Mouse (Mus musculus) kidney, embryonic 16.5 days (tissue): Measurements from ENCODE around the gene Lclat1. TPM values are rescaled to one million over a fixed set of nuclear protein-coding genes. Genes with fewer than 3 reads are reported as not detected.

Source experiments
- ATAC-seq: fragments of 200-750 bp; cut with Nextera tagmentation; 2 replicates; pipeline ENCODE4 v1.8.0; 2017; ENCODE audit warnings: moderate TSS enrichment; ENCODE audit not compliant: low FRiP score, low TSS enrichment
- H3K27ac ChIP-seq: fragments of 300-500 bp; sonication (generic); 2 replicates; pipeline ENCODE4 v1.5.1; 2014; ENCODE audit warnings: low read length
- H3K27me3 ChIP-seq: fragments of 300-500 bp; sonication (generic); 2 replicates; pipeline ENCODE4 v1.6.1; 2014; ENCODE audit warnings: low read length, control low read depth, mixed read lengths; ENCODE audit not compliant: insufficient read depth
- H3K36me3 ChIP-seq: fragments of 300-500 bp; sonication (generic); 2 replicates; pipeline ENCODE4 v1.6.1; 2014; ENCODE audit warnings: low read length, control low read depth, mixed read lengths; ENCODE audit not compliant: insufficient read depth
- H3K4me1 ChIP-seq: fragments of 300-500 bp; sonication (generic); 2 replicates; pipeline ENCODE4 v1.6.1; 2014; ENCODE audit warnings: low read length, control low read depth, mixed read lengths; ENCODE audit not compliant: insufficient read depth
- H3K4me2 ChIP-seq: fragments of 300-500 bp; sonication (generic); replicated peaks from 2 replicates; pipeline ENCODE4 v1.6.1; 2014; ENCODE audit warnings: low read depth, low read length
- H3K4me3 ChIP-seq: fragments of 300-500 bp; sonication (generic); 2 replicates; pipeline ENCODE4 v1.5.1; 2014; ENCODE audit warnings: mild to moderate bottlenecking, low read length
- H3K9ac ChIP-seq: fragments of 300-500 bp; sonication (generic); replicated peaks from 2 replicates; pipeline ENCODE4 v1.6.1; 2014; ENCODE audit warnings: low read length
- H3K9me3 ChIP-seq: fragments of 300-500 bp; sonication (generic); 2 replicates; pipeline ENCODE4 v1.6.1; 2016; ENCODE audit warnings: low read length, control low read depth
- WGBS: fragments of 180-500 bp; shearing (Covaris S2); extraction: QIAGEN DNeasy Blood & Tissue Kit; methylation state at CpG from one replicate; pipeline ENCODE4 v1.1.7; 2014; 5-methylcytosine and 5-hydroxymethylcytosine counted together
- polyA plus RNA-seq: library from polyadenylated mRNA; unstranded; fragments of >200 nt; fragmentation: Nextera tagmentation; extraction: Ambion mirVana; gene quantifications from 2 replicates; pipeline ENCODE4 v1.2.1, GENCODE M21; 2015

Lclat1 gene
- polyA plus RNA-seq, 1 experiment from 2014 or later: 16.9 TPM

DNA sequence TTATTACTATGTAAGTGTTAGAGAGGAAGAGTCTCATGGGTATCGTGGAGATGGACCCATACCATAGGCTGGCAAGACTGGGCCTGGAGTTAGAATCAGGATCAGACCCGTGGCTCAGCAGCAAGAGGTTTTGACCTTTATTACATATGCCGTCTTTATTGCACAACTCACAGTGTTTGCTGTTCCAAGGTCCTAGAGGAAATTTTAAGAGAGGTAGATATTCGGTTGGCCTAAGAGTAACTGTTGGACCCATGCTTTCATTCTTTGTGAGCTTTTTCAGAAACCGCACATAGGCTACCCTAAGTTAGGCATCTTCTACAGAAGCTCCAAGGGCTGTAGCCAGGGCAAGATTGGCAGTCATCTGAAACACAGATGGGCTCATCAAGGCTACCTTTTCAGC lies 79.1 kb downstream of the Lclat1 start:
- Histone ChIP-seq H3K4me2 (no peak overlapping the region), H3K4me3 (no peak overlapping the region), H3K4me1 (no peaks in the 10 kb centered on the region), H3K27me3 (no peaks in the 10 kb centered on the region), H3K27ac (no peak overlapping the region), H3K9me3 (no peaks in the 10 kb centered on the region), H3K9ac (no peak overlapping the region), H3K36me3 (0 out of 2 replicates have a peak, but pooled peaks cover 3% of the 10 kb centered on the region)
- no peak for ATAC-seq
- 95% methylated on average over 5 of the region's 5 CpGs for WGBS

DNA sequence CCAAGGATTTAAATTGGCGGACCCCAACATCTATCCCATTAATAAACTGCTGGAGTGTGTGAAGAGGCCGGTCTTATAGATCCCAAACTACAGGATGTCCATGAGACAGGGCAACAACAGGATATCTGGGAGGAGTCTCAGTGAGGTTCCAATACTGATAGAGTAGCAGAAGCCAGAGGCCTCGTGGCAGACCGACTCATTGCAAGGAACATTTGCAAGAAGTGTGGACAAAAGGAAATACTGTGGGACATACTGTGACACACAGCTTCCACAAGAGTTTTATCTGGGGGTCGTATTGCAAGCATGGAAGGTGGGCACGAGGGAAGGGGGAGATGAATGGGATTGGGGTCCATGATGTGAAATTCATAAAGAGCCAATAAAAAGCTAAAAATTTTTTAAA lies 86.4 kb downstream of the Lclat1 start:
- no peak overlapping the region for H3K4me3 ChIP-seq
- 0 out of 2 replicates have a peak, but pooled peaks cover 3% of the 10 kb centered on the region for H3K36me3 ChIP-seq
- no peaks in the 10 kb centered on the region for H3K27me3 ChIP-seq
- no peak overlapping the region for H3K9ac ChIP-seq
- no peaks in the 10 kb centered on the region for H3K9me3 ChIP-seq
- no peak for ATAC-seq
- H3K27ac ChIP-seq: no peak overlapping the region
- no peak overlapping the region for H3K4me2 ChIP-seq
- WGBS: 82% methylated on average over 6 of the region's 6 CpGs
- no peaks in the 10 kb centered on the region for H3K4me1 ChIP-seq

DNA sequence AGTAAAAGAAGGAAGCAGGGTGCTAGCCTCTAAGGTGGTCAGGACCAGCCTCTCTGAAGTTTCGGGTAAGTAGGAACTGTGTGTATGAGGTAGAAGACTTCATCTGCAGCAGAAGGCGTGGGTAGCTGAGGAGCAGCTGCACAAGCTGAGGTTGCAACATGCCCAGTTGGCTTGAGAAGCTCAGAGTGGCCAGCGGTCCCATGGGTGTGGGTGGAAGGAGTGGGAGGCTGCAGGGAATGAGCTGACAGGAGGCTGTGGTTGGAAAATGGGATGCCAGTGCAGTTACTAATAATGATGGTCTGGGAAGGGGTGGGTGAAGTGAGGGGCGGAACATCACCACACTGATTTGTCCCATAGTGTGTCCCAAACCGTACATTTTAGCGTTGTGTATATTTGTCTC lies 86.8 kb downstream of the Lclat1 start:
- Histone ChIP-seq H3K27me3 (no peaks in the 10 kb centered on the region), H3K27ac (no peak overlapping the region), H3K4me2 (no peak overlapping the region), H3K4me1 (no peaks in the 10 kb centered on the region), H3K36me3 (0 out of 2 replicates have a peak, but pooled peaks cover 3% of the 10 kb centered on the region), H3K9me3 (no peaks in the 10 kb centered on the region), H3K9ac (no peak overlapping the region), H3K4me3 (no peak overlapping the region)
- no peak for ATAC-seq
- 95% methylated on average over 6 of the region's 6 CpGs for WGBS

DNA sequence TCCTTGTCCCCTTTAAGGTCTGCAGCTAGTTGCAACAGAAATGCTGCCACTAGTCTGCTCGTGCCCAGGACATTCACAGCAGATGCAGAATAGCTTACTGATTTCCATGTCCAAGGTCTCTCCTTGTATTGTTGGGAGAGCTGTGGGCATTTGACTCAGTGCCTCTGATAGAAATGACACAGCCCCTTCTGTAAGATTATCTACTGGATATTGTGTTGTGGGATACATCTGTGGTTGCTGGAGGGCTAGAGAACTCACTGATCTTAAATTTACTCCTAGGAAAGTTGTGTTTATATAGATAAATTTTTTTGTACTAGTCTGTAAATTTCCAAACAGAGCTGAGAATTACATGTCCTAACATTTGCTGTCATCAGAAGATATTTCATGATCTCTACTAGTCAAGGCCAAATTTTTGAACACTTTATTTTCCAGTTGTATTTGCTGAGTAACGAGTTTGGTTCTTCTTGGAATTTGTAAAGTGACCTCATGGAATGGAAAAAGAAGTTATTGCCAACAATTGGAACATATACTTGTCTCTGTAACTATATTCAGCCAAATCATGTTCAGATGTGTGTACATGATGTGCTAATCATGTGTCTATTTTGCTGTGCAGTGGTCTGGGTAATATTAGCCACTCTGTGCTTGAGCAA lies 87.4 kb downstream of the Lclat1 start:
- Histone ChIP-seq H3K27ac (no peak overlapping the region), H3K9me3 (no peaks in the 10 kb centered on the region), H3K36me3 (0 out of 2 replicates have a peak, but pooled peaks cover 3% of the 10 kb centered on the region), H3K27me3 (no peaks in the 10 kb centered on the region), H3K4me2 (no peak overlapping the region), H3K4me1 (0 out of 2 replicates have a peak, but pooled peaks cover 3% of the 10 kb centered on the region), H3K4me3 (no peak overlapping the region), H3K9ac (no peak overlapping the region)
- no peak for ATAC-seq
- 71% methylated on average over 2 of the region's 2 CpGs for WGBS

DNA sequence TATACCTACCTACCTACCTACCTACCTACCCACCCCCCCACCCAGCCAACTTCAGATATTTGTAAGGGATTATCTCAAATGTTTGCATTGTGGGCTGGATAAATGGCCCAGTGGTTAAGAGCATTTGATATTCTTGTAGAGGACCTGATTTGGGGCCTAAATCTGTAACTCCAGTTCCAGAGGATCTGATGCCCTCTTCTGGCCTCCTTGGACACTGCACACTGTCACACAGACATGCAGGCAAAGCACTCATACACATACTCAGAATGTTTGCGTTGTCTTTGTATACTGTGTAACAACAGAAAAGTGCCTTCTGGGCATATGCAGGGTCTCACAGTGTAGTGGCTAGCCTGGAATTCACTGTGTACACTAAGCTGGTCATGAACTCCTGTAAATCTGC lies 88.4 kb downstream of the Lclat1 start:
- H3K9ac ChIP-seq: no peak overlapping the region
- H3K36me3 ChIP-seq: no peaks in the 10 kb centered on the region
- H3K27me3 ChIP-seq: no peaks in the 10 kb centered on the region
- no peak overlapping the region for H3K4me2 ChIP-seq
- H3K4me1 ChIP-seq: peaks cover 11% of the 10 kb centered on the region; the same call in 1 of the 2 replicates
- H3K27ac ChIP-seq: no peak overlapping the region
- no peak for ATAC-seq
- WGBS: 100% methylated on average over 1 of the region's 1 CpGs
- no peak overlapping the region for H3K4me3 ChIP-seq
- no peaks in the 10 kb centered on the region for H3K9me3 ChIP-seq

DNA sequence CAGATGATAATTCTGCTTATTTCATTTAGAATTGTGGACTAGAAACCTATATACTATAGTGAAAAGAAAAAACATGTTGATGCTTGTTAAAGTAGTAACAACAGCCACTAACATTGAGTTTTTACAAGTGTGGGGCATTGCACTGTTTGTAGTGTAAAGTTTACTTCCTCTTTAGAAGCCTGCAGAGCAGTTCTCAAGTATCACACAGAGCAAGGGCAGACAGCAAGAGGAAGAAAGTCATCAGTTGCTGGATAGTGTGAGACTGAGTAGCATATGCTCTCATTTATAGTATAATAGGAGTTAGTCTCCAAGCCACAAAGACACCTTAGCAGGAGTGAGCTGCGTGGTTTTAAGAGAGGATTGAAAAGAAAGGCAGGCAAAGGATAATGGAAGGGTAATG lies 89.9 kb downstream of the Lclat1 start:
- no peak overlapping the region for H3K9ac ChIP-seq
- no peaks in the 10 kb centered on the region for H3K27me3 ChIP-seq
- no peak overlapping the region for H3K4me2 ChIP-seq
- 55% methylated on average over 1 of the region's 1 CpGs for WGBS
- H3K9me3 ChIP-seq: peaks cover 1% of the 10 kb centered on the region; the same call in 1 of the 2 replicates
- ATAC-seq: no peak
- no peak overlapping the region for H3K27ac ChIP-seq
- no peak overlapping the region for H3K4me3 ChIP-seq
- peaks cover 2% of the 10 kb centered on the region for H3K36me3 ChIP-seq
- H3K4me1 ChIP-seq: peaks cover 11% of the 10 kb centered on the region; the same call in 1 of the 2 replicates

DNA sequence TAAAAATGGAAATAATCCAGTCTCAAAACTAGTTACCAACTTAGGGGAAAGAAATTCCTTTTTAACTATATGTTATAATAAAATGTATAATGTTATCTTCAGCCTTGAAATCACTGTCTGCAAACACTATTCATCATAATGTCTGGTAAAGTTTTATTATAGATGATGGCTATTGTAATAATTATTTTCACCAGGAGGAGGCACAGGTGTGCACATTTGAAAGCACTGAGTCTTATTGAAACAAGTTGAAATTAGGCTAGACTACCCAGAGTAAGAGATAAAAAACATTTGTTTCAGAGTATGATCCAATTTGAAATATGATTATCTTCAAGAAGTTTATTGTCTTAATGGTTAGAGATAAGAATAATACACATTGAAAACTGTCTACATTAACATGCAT lies 91.6 kb downstream of the Lclat1 start:
- Histone ChIP-seq H3K27ac (no peak overlapping the region), H3K36me3 (peaks cover 4% of the 10 kb centered on the region), H3K4me3 (no peak overlapping the region), H3K9me3 (peaks cover 4% of the 10 kb centered on the region; the same call in 1 of the 2 replicates), H3K9ac (no peak overlapping the region), H3K4me1 (peaks cover 11% of the 10 kb centered on the region; the same call in 1 of the 2 replicates), H3K4me2 (no peak overlapping the region), H3K27me3 (no peaks in the 10 kb centered on the region)
- no peak for ATAC-seq

DNA sequence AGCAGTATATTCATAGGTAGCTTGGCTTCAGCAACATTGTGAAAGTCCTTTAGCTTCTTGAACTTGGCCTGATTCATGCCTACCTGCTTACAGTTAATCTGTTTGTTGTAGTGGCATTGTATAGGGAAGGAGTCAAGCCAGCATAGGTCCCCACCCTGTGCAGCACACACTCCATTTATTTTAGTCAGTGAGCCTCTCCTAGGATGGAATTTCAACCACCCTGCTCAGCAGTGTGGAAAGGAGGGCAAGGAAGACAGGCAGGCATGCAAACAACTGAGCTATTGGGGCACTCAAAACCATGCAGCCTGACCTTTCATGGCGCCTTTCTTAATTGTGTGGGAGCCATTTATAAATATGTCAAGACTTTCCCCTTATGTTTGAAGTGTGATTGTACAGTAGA lies 92.6 kb downstream of the Lclat1 start:
- Histone ChIP-seq H3K4me1 (peaks cover 11% of the 10 kb centered on the region; the same call in 1 of the 2 replicates), H3K4me2 (no peak overlapping the region), H3K9ac (no peak overlapping the region), H3K9me3 (peaks cover 4% of the 10 kb centered on the region; the same call in 1 of the 2 replicates), H3K27ac (0 out of 2 replicates have a peak overlapping the region, but pooled peaks have one; percentile 16), H3K4me3 (no peak overlapping the region), H3K36me3 (peaks cover 4% of the 10 kb centered on the region), H3K27me3 (no peaks in the 10 kb centered on the region)
- peak; percentile 90; the same call in 1 of the 2 replicates for ATAC-seq
- 38% methylated on average over 1 of the region's 1 CpGs for WGBS

DNA sequence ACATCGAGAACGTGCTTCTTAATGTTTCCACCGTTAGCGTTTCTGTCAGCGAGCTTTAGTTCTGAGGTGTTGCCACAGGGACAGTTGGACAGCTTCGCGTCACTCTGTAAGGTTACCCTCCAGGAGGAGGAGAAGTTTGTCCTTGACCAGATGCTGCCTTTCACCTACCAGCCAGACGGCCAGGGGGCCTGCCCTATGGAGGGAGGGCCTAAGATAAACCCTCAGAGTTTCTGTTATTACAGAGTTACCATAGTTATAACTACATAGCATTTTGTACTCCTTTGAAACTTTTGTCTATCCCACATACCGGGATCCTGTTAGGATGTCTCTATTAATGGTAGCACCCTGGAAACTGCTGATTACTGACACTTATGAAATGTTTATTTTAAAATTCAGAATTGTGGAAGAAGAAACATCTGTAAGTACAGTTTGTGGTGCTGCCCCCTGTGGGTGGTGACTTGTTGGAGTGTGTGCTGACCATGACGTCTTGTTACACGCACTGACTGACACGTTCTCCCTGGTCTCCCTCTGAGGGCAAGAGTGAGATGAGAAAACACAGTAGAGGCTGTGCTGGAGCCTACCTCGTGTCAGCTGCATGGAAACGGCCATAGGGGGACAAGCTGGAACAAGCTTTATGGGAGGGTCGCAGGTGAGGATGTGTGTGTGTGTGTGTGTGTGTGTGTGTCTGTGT lies 96.0 kb downstream of the Lclat1 start:
- 87% methylated on average over 15 of the region's 15 CpGs for WGBS
- ATAC-seq: no peak
- peaks cover 4% of the 10 kb centered on the region for H3K36me3 ChIP-seq
- H3K27me3 ChIP-seq: no peaks in the 10 kb centered on the region
- H3K4me2 ChIP-seq: no peak overlapping the region
- H3K9ac ChIP-seq: no peak overlapping the region
- H3K27ac ChIP-seq: no peak overlapping the region
- H3K4me1 ChIP-seq: peaks cover 11% of the 10 kb centered on the region; the same call in 1 of the 2 replicates
- no peak overlapping the region for H3K4me3 ChIP-seq
- peaks cover 4% of the 10 kb centered on the region; the same call in 1 of the 2 replicates for H3K9me3 ChIP-seq
